Mouse (Mus musculus) neutrophil, adult 5-6 weeks (primary cell): ENCODE data around the gene Npas3. TPM values are rescaled to one million over a fixed set of nuclear protein-coding genes. Genes with fewer than 3 reads are reported as not detected.

Experiments used
- ATAC-seq: fragments of 151-379, 151-347 bp; 2 replicates; pipeline ENCODE4 v1.8.0; 2017; ENCODE audit warnings: mild to moderate bottlenecking, moderate TSS enrichment; ENCODE audit not compliant: insufficient number of reproducible peaks, poor library complexity, low FRiP score, severe bottlenecking; ENCODE audit errors: extremely low read depth
- total RNA-seq: library from RNA; stranded (forward); fragments of 200-1000 nt; gene quantifications from 2 replicates; pipeline ENCODE4 v1.2.3, GENCODE M21; 2017

Npas3 gene
- total RNA-seq, 1 experiment from 2014 or later = not detected

- ATAC-seq = no peak
Measured at GRCm38 (mm10) chr12:53351860-53352259, 103.4 kb downstream of the Npas3 start.

DNA sequence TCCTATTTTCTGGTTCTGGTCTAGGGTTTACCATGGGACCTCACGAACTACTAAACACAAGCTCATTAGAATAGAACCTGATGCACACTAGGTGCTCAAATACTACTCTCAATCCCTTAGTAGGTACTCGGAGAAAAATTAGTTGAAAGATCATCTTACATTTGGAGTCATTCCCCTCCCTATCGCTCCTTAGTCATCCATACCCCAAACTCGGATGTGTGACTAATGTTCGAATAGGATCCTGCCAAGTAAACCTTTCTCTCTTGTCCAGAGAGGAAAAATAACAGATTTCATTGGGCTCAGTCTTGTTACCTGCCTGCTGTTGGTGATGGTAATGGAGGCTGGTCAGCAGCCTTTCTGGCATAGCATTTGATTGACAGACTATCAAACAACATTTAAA, 117.3 kb downstream of the Npas3 start:
- no peak for ATAC-seq

DNA sequence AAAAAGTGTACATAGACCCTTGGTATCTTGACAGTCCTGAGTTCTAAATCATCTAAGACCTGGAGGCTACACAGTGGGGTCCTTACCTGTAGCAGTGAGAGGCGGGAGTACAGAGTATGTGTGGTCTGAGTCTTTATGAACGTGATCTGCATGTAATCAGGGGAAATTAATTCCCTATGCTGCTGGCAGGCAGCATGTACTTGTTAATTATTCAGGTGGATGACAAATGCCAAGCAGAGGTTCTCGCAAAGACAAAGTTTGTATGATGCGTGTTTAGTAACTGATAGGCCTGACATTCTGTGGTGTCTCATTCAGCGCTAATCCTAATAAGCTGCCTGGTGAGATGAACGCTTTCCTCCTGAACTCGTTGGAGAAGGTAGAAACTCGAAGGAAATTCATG, 136.4 kb downstream of the Npas3 start:
- ATAC-seq = no peak

GRCm38 (mm10) chr12:53405856-53406255, 157.4 kb downstream of the Npas3 start:
- no peak for ATAC-seq

- no peak for ATAC-seq
Measured at GRCm38 (mm10) chr12:53407776-53408175, 159.3 kb downstream of the Npas3 start.

GRCm38 (mm10) chr12:53409711-53410110, 161.2 kb downstream of the Npas3 start:
- no peak for ATAC-seq

DNA sequence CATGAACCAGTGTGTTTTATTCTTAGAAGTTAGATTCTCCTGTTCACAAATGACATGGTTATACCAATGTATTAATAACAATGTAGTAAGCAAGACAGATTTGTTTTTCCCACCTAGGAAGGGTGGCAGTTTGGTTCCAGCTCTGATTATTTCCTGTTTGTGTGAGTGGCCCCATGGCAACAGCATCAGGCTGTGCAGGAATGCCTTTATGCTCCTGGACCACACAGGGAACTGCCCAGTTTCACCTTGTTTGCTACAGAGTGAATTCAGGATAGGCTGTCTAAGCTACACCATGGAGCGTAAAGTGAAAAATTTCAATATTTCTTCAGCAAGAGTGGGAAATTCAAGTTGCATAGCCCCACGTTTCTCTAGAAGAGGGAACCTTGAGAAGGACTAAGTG, 162.2 kb downstream of the Npas3 start:
- ATAC-seq = no peak

DNA sequence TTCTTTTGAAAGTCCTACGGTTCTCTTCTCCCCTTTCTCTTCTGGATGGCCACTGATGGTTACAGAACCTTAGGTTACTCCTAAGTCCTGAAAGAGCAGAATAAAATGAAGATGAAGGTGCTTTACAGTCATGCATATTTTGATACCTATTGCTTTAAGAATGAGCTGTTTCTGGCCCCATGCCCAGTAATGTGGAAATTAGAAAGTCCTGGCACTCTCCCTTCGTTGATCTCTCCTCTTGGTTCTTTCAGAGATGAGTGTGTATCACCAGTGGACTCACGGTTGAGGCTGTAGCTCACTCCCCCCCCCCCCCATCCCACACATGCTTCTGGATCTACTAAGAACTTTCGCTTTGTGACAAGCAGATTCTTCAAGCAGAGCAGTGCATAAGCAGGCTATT, 167.6 kb downstream of the Npas3 start:
- no peak for ATAC-seq

GRCm38 (mm10) chr12:53421701-53422100, 173.2 kb downstream of the Npas3 start:
- ATAC-seq = no peak

- no peak for ATAC-seq
Measured at GRCm38 (mm10) chr12:53423631-53424030, 175.2 kb downstream of the Npas3 start.

- ATAC-seq = no peak
Measured at GRCm38 (mm10) chr12:53426006-53426405, 177.5 kb downstream of the Npas3 start.

DNA sequence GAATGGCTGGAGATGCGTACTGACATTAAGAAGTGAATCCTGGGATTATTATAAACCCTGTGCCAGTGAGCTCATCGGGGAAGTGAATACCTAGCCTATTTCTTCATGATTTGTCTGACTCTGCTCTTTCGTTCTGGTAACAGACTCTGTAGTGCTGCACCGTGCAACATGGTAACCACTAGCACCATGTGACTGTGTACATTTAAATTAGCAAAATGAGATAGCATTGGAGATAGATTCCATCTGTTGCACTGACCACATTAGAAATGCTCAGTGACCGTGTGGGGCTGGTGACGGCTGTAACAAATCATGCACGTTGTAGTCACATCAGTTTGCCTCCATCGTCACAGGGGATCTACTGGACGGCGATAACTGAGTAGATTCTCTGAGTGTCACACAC, 178.7 kb downstream of the Npas3 start:
- no peak for ATAC-seq

GRCm38 (mm10) chr12:53442029-53442428, 193.6 kb downstream of the Npas3 start:
- ATAC-seq = no peak

DNA sequence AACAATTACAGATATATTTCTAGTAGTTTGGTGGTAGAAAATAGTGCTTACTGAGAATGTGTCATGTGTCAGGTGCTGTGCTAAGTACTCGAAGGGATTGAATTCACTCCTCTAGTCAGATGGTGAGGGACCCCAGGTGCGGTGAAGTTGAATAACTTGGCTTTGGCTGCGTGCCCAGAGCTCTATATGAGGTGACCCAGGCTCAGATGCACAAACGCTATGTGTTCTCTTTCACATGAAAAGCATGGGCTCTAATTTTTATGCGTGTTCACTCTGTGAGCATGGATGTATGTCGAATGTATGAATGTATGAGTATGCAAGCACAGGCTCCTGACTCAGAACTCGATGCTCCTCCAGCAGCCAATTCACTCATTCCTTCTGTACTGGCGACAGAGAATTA, 199.0 kb downstream of the Npas3 start:
- no peak for ATAC-seq

- ATAC-seq = no peak
Measured at GRCm38 (mm10) chr12:53448040-53448439, 199.6 kb downstream of the Npas3 start.

GRCm38 (mm10) chr12:53467549-53467948, 219.1 kb downstream of the Npas3 start:
- ATAC-seq = no peak

GRCm38 (mm10) chr12:53474486-53474885, 226.0 kb downstream of the Npas3 start:
- ATAC-seq = no peak

DNA sequence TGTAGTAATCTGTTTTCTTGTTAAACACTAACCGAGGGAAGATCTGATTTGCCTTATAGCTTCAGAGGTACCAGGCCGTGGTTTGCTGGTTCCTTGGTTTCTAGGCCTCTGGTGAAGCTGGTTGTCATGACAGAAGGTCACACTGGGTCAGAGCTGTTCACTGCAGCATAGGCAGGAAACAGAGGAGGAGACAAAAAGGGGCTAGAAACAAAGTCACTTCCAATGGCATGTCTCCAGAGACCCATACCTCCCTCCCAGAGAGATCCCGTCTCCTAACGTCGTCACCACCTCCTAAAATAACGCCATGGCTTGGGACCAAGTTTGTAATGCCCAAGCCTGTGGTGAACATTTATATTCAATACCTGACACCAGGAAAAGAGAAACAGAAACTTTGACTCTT, 236.4 kb downstream of the Npas3 start:
- no peak for ATAC-seq

GRCm38 (mm10) chr12:53496386-53496785, 247.9 kb downstream of the Npas3 start:
- no peak for ATAC-seq

DNA sequence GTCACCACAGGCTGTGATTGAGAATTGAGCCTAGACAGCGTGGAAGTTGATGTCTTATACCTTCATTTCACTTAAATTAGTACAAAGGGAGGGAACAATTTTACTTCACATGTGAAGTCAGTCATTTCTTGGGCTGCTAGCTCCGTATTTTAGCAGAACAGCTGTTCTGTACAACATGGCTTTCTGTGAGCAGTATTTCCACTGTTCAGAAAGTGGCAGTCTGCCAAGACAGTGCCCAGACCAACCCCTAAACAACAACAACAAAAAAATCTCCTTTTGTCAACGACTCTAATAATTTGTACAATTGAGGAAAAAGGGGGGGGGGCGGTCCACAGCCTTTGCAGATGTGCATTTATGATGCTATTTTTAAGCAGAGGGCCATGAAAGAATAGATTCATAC, 266.4 kb downstream of the Npas3 start:
- no peak for ATAC-seq

DNA sequence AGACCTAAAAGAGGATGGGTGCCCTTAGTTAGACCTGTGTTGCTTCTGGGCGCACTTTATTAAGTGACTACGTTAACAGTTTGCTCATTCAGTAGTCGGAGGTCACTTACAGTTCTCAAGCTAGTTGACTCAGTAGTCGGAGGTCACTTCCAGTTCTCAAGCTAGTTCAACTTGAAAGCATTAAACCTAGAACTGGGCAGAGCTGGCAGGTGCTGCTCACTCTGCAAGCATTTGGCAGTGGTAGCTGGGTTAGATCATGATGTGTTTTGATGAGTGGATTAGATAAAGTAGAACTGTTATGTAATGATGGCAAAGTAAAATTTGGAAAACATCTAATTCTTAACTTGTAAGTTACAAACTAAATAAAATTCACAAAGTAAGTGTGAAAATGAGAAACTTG, 271.1 kb downstream of the Npas3 start:
- ATAC-seq = no peak

DNA sequence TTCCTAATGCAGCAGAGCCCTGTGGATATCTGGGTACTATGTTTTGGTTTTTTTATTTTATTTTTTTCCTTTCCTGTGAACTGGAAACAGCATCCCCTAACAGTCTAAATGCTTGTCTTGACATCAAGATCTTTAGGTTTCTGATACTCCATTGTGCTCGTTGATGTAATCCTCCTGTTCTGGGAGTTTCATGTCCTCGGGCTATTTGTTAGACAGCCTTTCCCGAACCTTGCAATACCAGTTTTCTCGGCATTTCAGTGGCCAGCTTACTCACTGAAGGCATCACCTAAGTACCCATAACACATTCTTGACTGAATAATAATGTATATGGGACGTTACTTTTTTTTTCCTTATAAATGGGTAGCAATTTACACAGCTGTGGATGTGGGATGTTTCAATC, 274.2 kb downstream of the Npas3 start:
- ATAC-seq = no peak
